Mouse (Mus musculus) left cerebral cortex, adult 8-10 months (tissue): ENCODE results near the gene Olfr1504. TPM values are rescaled to one million over a fixed set of nuclear protein-coding genes. Genes with fewer than 3 reads are reported as not detected.
"Not testable (repeated sequence)": the region's sequence is repeated elsewhere in the genome, so short reads cannot be mapped to it uniquely, and the experiment has no call there.

Experiments used
- DNase-seq, 2 experiments: peaks; one replicate each; pipeline ENCODE4 v3.0.0; 2022; ENCODE audit warnings: low spot score in 2 of 2
- total RNA-seq, 4 experiments: library from RNA; stranded (reverse); gene quantifications; 2 replicates each; pipeline ENCODE4 v1.2.4; 2022

Olfr1504 gene
- total RNA-seq: not detected

- DNase-seq: no peak
Measured at GRCm38 (mm10) chr19:13897828-13898227, at the start of gene Olfr1504. Gene Olfr1504, minus strand, starts transcription at chr19:13897928.

- no peak for DNase-seq
Measured at GRCm38 (mm10) chr19:13913230-13913629, 15.5 kb upstream of the Olfr1504 start, which contains the start of gene Olfr1505. Gene Olfr1505, plus strand, starts transcription at chr19:13913530.

- no peak for DNase-seq
Measured at GRCm38 (mm10) chr19:13861495-13861894, 36.2 kb downstream of the Olfr1504 start, which contains the start of gene Olfr1502. Gene Olfr1502, plus strand, starts transcription at chr19:13861795.

GRCm38 (mm10) chr19:13850592-13850991, 47.1 kb downstream of the Olfr1504 start, which contains the start of gene Olfr1501:
Gene Olfr1501, minus strand, starts transcription at chr19:13850692.
- not testable (repeated sequence) for DNase-seq

Other genes starting within 250 kb of the Olfr1504 start
- gene Olfr1490, start 246.8 kb downstream of the Olfr1504 start, total RNA-seq: not detected
- not detected for gene Olfr1491, start 200.7 kb downstream of the Olfr1504 start, total RNA-seq
- gene Olfr1493-ps1, start 174.7 kb downstream of the Olfr1504 start, total RNA-seq: not detected
- gene Olfr1494, start 158.2 kb downstream of the Olfr1504 start, total RNA-seq: not detected
- gene Olfr1495, start 133.3 kb downstream of the Olfr1504 start, total RNA-seq: not detected
- gene Olfr1496, start 120.0 kb downstream of the Olfr1504 start, total RNA-seq: not detected
- gene Olfr1497, start 99.7 kb downstream of the Olfr1504 start, total RNA-seq: not detected
- gene Olfr1499, start 78.5 kb downstream of the Olfr1504 start, total RNA-seq: not detected
- gene Olfr1500, start 67.4 kb downstream of the Olfr1504 start, total RNA-seq: not detected
- gene Olfr1501, start 47.2 kb downstream of the Olfr1504 start, total RNA-seq: not detected
- gene Olfr1502, start 36.1 kb downstream of the Olfr1504 start, total RNA-seq: not detected
- gene Olfr1505, start 15.6 kb upstream of the Olfr1504 start, total RNA-seq: not detected